Mouse (Mus musculus) embryonic stem cell, embryonic (primary cell): ENCODE results near the gene F10.

Experiments used
- CTCF ChIA-PET, 4 experiments: fragments of 300-600 bp in 2 of 4; fragments of 350-600 bp in 2 of 4; sonication (Branson Sonifier 250); formaldehyde crosslinking; loops; one replicate each; lab custom pipeline; 2022; ENCODE audit warnings: inconsistent platforms in 2 of 4; lab: Charles Lee
- POLR2A ChIA-PET, 4 experiments: fragments of 300-600 bp in 2 of 4; fragments of 350-600 bp in 2 of 4; sonication (Branson Sonifier 250); formaldehyde crosslinking; loops; one replicate each; lab custom pipeline; 2022; ENCODE audit warnings: antibody characterized with exemption in 4 of 4, inconsistent platforms in 1 of 4; lab: Charles Lee

F10 gene

GRCm38 (mm10) chr8:13037569-13037968, 461 bp downstream of the F10 start:
- POLR2A ChIA-PET = no interaction called here
- CTCF ChIA-PET = no interaction called here

GRCm38 (mm10) chr8:13039054-13039453, 1.9 kb downstream of the F10 start:
- CTCF ChIA-PET = no interaction called here
- POLR2A ChIA-PET = interaction anchor here in 1 of 4 experiments (0.5 kb wide), 1 partner anchor 746 kb away, joined by 3 read pairs; the partner anchor contains the start of gene Upf3a

GRCm38 (mm10) chr8:13041459-13041858, 4.4 kb downstream of the F10 start:
- CTCF ChIA-PET = interaction anchor here in 1 of 4 experiments (0.6 kb wide), 1 partner anchor 91 kb away, joined by 3 read pairs; no protein-coding TSS in a partner anchor
- POLR2A ChIA-PET = interaction anchor here in 1 of 4 experiments (0.5 kb wide), 1 partner anchor 1025 kb away, joined by 3 read pairs; no protein-coding TSS in a partner anchor

- ChIA-PET POLR2A (no interaction called here), CTCF (no interaction called here)
These were observed 10.5 kb downstream of the F10 start for GRCm38 (mm10) chr8:13047652-13048051.

GRCm38 (mm10) chr8:13050550-13050949, 13.4 kb downstream of the F10 start:
- CTCF ChIA-PET = no interaction called here
- POLR2A ChIA-PET = interaction anchor here in 3 of 4 experiments (0.6 to 1.7 kb wide), 4 partner anchors 9 to 53 kb away, joined by 3 to 4 read pairs (median 4); no protein-coding TSS in a partner anchor

GRCm38 (mm10) chr8:13057351-13057750, 20.2 kb downstream of the F10 start:
- CTCF ChIA-PET = interaction anchor here in 1 of 4 experiments (0.6 kb wide), 2 partner anchors 14 to 638 kb away, joined by 3 to 7 read pairs; no protein-coding TSS in a partner anchor
- POLR2A ChIA-PET = no interaction called here

GRCm38 (mm10) chr8:13060441-13061150, 23.5 kb downstream of the F10 start, which contains the start of gene Proz:
Gene Proz (plus strand): TSS chr8:13060914.
- CTCF ChIA-PET = no interaction called here
- POLR2A ChIA-PET = interaction anchor here in 1 of 4 experiments (0.6 to 1.1 kb wide), 7 partner anchors 10 to 389 kb away, joined by 3 to 4 read pairs (median 3); no protein-coding TSS in a partner anchor

- POLR2A ChIA-PET = no interaction called here
- CTCF ChIA-PET = no interaction called here
These were observed 26.0 kb downstream of the F10 start for GRCm38 (mm10) chr8:13063112-13063511.

GRCm38 (mm10) chr8:13073255-13073654, 36.1 kb downstream of the F10 start:
- POLR2A ChIA-PET = interaction anchor here in 2 of 4 experiments (0.6 to 2.0 kb wide), 4 partner anchors 21 to 146 kb away, joined by 3 to 6 read pairs (median 6); no protein-coding TSS in a partner anchor
- CTCF ChIA-PET = no interaction called here

- ChIA-PET CTCF (interaction anchor here in 1 of 4 experiments (0.6 kb wide), 1 partner anchor 816 kb away, joined by 5 read pairs; no protein-coding TSS in a partner anchor), POLR2A (interaction anchor here in 2 of 4 experiments (0.5 to 1.3 kb wide), 5 partner anchors 11 to 941 kb away, joined by 3 to 4 read pairs (median 3); no protein-coding TSS in a partner anchor)
These were observed 37.9 kb downstream of the F10 start for GRCm38 (mm10) chr8:13075044-13075443.

- POLR2A ChIA-PET = interaction anchor here in 2 of 4 experiments (1.3 to 1.4 kb wide), 2 partner anchors 8 to 31 kb away, joined by 3 read pairs; no protein-coding TSS in a partner anchor
- CTCF ChIA-PET = interaction anchor here in 2 of 4 experiments (0.6 kb wide), 2 partner anchors 400 to 816 kb away, joined by 3 to 5 read pairs; no protein-coding TSS in a partner anchor
These were observed 38.5 kb downstream of the F10 start for GRCm38 (mm10) chr8:13075579-13075978.

- CTCF ChIA-PET = interaction anchor here in 2 of 4 experiments (0.6 to 0.7 kb wide), 2 partner anchors 90 to 150 kb away, joined by 5 to 6 read pairs; no protein-coding TSS in a partner anchor
- POLR2A ChIA-PET = interaction anchor here in 3 of 4 experiments (0.6 to 2.0 kb wide), 6 partner anchors 27 to 242 kb away, joined by 3 to 7 read pairs (median 4); partner anchors contain the start of genes Cul4a (in 2 of the 3) and Pcid2 (in 2 of the 3)
These were observed 40.4 kb downstream of the F10 start for GRCm38 (mm10) chr8:13077542-13077941.

GRCm38 (mm10) chr8:13104691-13105086, 67.6 kb downstream of the F10 start:
- CTCF ChIA-PET = interaction anchor here in 1 of 4 experiments (1.0 kb wide), 1 partner anchor 27 kb away, joined by 3 read pairs; no protein-coding TSS in a partner anchor

GRCm38 (mm10) chr8:13105087-13105881, 68.2 kb downstream of the F10 start, which contains the start of the genes Pcid2 and Cul4a:
Gene Pcid2 (minus strand): TSS chr8:13105459.
Gene Cul4a (plus strand): TSS chr8:13105621.
- CTCF ChIA-PET = interaction anchor here in 3 of 4 experiments (0.6 to 1.4 kb wide), 4 partner anchors 27 to 113 kb away, joined by 3 read pairs; no protein-coding TSS in a partner anchor
- POLR2A ChIA-PET = interaction anchor here in 3 of 4 experiments (0.6 to 2.3 kb wide), 34 partner anchors 9 to 680 kb away, joined by 3 to 12 read pairs (median 4); partner anchors contain the start of genes Lamp1 (in 2 of the 3), Dcun1d2 (in 1 of the 3), Tmco3 (in 1 of the 3) and Upf3a (in 1 of the 3)

More at GRCm38 (mm10) chr8:13104691-13105086, 67.6 kb downstream of the F10 start:
- POLR2A ChIA-PET = interaction anchor here in 3 of 4 experiments (0.6 to 2.3 kb wide), 31 partner anchors 8 to 263 kb away, joined by 3 to 12 read pairs (median 4); partner anchors contain the start of genes Dcun1d2 (in 1 of the 3), Lamp1 (in 1 of the 3) and Tmco3 (in 1 of the 3)

- ChIA-PET POLR2A (interaction anchor here in 3 of 4 experiments (0.6 to 2.3 kb wide), 36 partner anchors 10 to 679 kb away, joined by 3 to 12 read pairs (median 4); partner anchors contain the start of genes Lamp1 (in 2 of the 3), Dcun1d2 (in 1 of the 3), Tmco3 (in 1 of the 3) and Upf3a (in 1 of the 3)), CTCF (interaction anchor here in 3 of 4 experiments (0.6 to 1.4 kb wide), 5 partner anchors 26 to 186 kb away, joined by 3 to 5 read pairs (median 3); no protein-coding TSS in a partner anchor)
These were observed 68.9 kb downstream of the F10 start for GRCm38 (mm10) chr8:13105908-13106551.
